Mouse (Mus musculus): Measurements from ENCODE around the gene Fhit. TPM values are rescaled to one million over a fixed set of nuclear protein-coding genes. Genes with fewer than 3 reads are reported as not detected.

Gene Fhit
- total and polyA plus RNA-seq, 2 experiments from 2014 or later = 2.5 to 12.5 TPM

DNA sequence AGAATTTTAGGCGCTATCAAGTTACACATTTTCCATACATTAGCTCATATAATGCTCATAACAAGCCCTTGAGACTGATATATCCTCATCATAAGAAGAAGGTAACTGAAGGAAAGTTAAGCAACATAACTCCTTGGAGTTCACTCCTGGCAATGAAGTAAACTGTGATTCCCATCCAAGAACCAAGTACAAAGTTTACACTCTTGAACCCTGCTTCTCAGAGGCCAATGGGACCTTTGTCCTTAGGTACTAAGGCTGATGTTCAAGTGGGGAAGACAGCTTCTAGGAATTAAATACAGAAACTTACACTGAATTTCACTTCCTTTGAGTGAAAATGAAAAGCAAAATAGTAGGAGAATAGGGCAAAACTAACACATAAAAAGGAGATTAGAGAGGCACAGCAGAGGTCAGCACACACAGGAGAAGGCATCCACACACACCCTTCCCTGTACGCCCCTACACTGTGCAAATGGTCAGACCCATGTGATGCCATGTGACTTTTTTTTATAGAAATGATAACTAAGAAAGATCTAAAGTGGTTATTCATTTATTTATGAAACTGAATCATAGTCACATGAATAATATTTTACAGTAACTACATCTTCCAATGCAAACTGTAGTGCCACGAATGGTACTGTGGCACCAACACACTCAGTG, 752.4 kb downstream of the Fhit start:
- H3K4me2 ChIP-seq (ENCODE audit: low read depth, low read length) = no peak overlapping the region
- H3K27me3 ChIP-seq (ENCODE audit: insufficient read depth, low read length) = no peaks in the 10 kb centered on the region
- no peak overlapping the region for H3K9ac ChIP-seq (replicated peaks; ENCODE audit: low read length)
- no peaks in the 10 kb centered on the region for H3K36me3 ChIP-seq (ENCODE audit: insufficient read depth, low read length)
- H3K27ac ChIP-seq = no peak overlapping the region
- DNase-seq (ENCODE audit: low spot score) (no peak), ATAC-seq (no peak)
- no peaks in the 10 kb centered on the region for H3K4me1 ChIP-seq (ENCODE audit: insufficient read depth, low read length)
- no peak overlapping the region for H3K4me3 ChIP-seq (ENCODE audit: low read length)
- WGBS = 95% methylated on average over 3 of the region's 3 CpGs
- no peaks in the 10 kb centered on the region for H3K9me3 ChIP-seq (ENCODE audit: low read length)
- TF ChIP-seq CTCF (IDR thresholded peaks at IDR 0.05; ENCODE audit: low read depth) = no peak

DNA sequence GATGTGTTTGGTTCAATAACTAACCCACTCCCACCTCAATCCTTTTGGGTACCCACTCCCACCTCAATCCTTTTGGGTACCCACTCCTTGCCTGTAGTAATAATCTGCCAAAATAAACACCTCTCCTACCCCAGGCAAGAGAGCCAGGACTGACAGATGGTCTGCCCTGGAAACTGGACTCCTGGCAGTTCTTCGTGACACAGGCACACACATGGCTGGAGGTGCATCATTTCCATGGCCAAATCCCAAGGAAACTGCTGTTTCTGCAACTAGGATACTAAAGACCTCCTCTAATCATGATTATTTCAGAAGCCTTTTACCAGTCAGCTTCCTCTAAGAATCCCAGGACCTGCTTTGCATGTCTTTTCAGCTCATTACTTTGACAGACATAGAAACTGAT, 756.5 kb downstream of the Fhit start:
- Histone ChIP-seq H3K4me1 (ENCODE audit: insufficient read depth, low read length) (no peaks in the 10 kb centered on the region), H3K36me3 (ENCODE audit: insufficient read depth, low read length) (no peaks in the 10 kb centered on the region), H3K27ac (no peak overlapping the region), H3K27me3 (ENCODE audit: insufficient read depth, low read length) (no peaks in the 10 kb centered on the region), H3K4me3 (ENCODE audit: low read length) (no peak overlapping the region), H3K9ac (replicated peaks; ENCODE audit: low read length) (no peak overlapping the region), H3K9me3 (ENCODE audit: low read length) (no peaks in the 10 kb centered on the region), H3K4me2 (ENCODE audit: low read depth, low read length) (no peak overlapping the region)
- no peak for TF ChIP-seq CTCF (IDR thresholded peaks at IDR 0.05; ENCODE audit: low read depth)
- 72% methylated on average over 1 of the region's 1 CpGs for WGBS
- peak; percentile 42 for DNase-seq (ENCODE audit: low spot score)
- 0 out of 2 replicates have a peak, but pooled peaks have one; percentile 29 for ATAC-seq

DNA sequence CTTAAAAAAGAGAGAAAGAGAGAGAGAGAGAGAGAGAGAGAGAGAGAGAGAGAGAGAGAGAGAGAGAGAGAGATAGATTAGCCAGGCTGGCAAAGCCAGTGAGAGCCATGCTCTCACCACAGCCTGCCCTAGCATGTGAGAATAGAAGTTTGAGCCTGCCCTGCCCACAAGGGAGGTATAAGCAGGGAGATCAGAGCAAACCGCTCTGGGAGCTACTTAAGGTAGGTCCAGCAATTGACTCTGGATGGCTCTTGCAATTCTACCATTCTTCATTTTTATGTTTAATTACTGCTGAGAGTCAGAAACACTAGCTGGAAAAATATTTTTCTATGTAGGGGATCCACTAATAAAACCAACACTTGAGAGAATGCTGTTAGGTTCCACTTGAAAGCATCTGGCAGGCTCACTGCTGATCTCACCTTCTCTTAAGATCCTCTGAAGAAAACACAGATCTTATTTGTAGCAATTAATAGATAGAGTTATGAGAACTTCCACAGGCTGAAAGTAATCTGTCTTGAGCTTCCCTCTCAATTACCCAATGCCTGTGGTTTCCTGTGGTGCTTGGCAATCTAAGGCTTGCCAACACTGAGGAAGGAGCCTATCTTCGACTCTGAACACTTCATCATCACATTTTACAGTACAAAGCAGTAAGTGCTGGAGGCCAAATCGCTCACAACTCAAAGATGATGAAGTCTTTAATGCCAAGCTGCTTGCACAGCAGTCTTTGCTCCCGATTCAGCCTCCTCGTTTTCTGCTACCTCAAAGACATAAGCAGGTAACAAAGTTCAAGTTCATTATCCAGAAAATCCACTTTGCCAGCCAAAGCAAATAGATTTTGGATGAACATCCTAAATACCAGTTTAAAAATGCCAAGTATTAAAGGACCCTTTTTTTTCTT, 793.8 kb downstream of the Fhit start:
- no peaks in the 10 kb centered on the region for H3K27me3 ChIP-seq (ENCODE audit: insufficient read depth, low read length)
- H3K4me1 ChIP-seq (ENCODE audit: insufficient read depth, low read length) = no peaks in the 10 kb centered on the region
- TF ChIP-seq CTCF (IDR thresholded peaks at IDR 0.05; ENCODE audit: low read depth) = no peak
- DNase-seq (ENCODE audit: low spot score) = no peak
- 67% methylated on average over 5 of the region's 5 CpGs for WGBS
- no peaks in the 10 kb centered on the region for H3K9me3 ChIP-seq (ENCODE audit: low read length)
- H3K36me3 ChIP-seq (ENCODE audit: insufficient read depth, low read length) = no peaks in the 10 kb centered on the region
- ATAC-seq = no peak
- no peak overlapping the region for H3K27ac ChIP-seq
- H3K4me2 ChIP-seq (ENCODE audit: low read depth, low read length) = no peak overlapping the region
- no peak overlapping the region for H3K4me3 ChIP-seq (ENCODE audit: low read length)
- H3K9ac ChIP-seq (replicated peaks; ENCODE audit: low read length) = no peak overlapping the region

DNA sequence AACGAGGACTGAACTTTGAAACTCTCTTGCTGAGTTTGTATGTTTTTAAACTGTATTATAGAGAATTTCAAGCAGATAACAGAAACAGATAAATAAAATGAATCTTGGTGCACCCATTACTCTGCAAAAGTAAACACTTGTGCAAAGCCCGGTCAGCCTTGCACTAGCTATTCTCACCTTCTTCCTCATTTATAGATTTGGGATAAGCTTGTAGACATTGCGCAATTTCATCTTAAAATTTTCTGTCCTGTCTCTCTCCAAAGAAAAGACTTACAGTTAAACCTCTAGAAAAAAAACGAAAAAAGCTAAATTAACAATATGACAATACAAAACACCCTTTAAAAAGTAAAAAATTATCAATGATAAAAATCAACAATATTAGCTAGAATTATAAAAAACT, 795.0 kb downstream of the Fhit start:
- ATAC-seq (no peak), DNase-seq (ENCODE audit: low spot score) (no peak)
- Histone ChIP-seq H3K9ac (replicated peaks; ENCODE audit: low read length) (no peak overlapping the region), H3K4me3 (ENCODE audit: low read length) (no peak overlapping the region), H3K27me3 (ENCODE audit: insufficient read depth, low read length) (no peaks in the 10 kb centered on the region), H3K9me3 (ENCODE audit: low read length) (no peaks in the 10 kb centered on the region), H3K27ac (no peak overlapping the region), H3K4me1 (ENCODE audit: insufficient read depth, low read length) (no peaks in the 10 kb centered on the region), H3K36me3 (ENCODE audit: insufficient read depth, low read length) (no peaks in the 10 kb centered on the region), H3K4me2 (ENCODE audit: low read depth, low read length) (no peak overlapping the region)
- no peak for TF ChIP-seq CTCF (IDR thresholded peaks at IDR 0.05; ENCODE audit: low read depth)
- 92% methylated on average over 4 of the region's 4 CpGs for WGBS

DNA sequence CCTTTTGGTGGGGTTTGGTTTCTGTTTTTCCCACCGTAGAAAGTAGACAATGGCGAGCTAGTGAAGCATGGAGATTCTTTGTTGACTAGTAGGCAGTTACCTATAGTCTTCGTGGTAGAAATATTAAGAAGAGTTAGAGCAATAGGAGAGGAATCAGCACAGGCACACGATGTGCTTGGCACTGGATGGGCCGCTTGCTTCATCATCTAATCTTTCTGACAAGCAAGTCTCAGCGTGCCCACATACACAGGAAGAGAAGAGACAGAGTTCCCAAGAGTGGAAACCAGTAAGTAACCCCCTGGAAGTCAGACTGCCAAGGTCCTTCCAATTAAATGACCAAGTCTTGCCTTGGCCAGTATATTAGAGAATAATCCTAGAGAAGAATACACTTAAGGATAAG, 797.6 kb downstream of the Fhit start:
- Histone ChIP-seq H3K4me3 (ENCODE audit: low read length) (no peak overlapping the region), H3K27me3 (ENCODE audit: insufficient read depth, low read length) (no peaks in the 10 kb centered on the region), H3K36me3 (ENCODE audit: insufficient read depth, low read length) (no peaks in the 10 kb centered on the region), H3K4me2 (ENCODE audit: low read depth, low read length) (no peak overlapping the region), H3K4me1 (ENCODE audit: insufficient read depth, low read length) (no peaks in the 10 kb centered on the region), H3K27ac (no peak overlapping the region), H3K9me3 (ENCODE audit: low read length) (no peaks in the 10 kb centered on the region), H3K9ac (replicated peaks; ENCODE audit: low read length) (no peak overlapping the region)
- ATAC-seq (no peak), DNase-seq (ENCODE audit: low spot score) (no peak)
- WGBS = 64% methylated on average over 6 of the region's 6 CpGs
- TF ChIP-seq CTCF (IDR thresholded peaks at IDR 0.05; ENCODE audit: low read depth) = no peak

DNA sequence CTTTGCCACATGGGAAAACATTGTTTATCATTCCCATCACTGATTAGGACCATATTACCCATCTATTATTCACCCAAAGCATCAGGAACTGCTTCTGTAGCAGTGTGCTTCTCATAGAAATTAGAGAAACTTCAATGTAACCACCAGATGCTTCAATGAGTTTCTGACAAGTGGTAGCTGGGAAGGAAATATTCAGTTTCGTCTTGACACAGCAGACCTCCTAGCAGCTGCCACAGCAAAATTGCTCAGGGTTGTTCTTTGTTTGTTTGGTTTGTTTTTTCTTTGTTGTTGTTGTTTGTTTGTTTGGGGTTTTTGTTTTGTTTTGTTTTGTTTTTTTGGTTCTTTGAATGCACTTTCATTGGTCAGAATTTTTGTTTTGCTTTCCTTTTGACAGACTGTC, 798.5 kb downstream of the Fhit start:
- ATAC-seq = no peak
- Histone ChIP-seq H3K27me3 (ENCODE audit: insufficient read depth, low read length) (no peaks in the 10 kb centered on the region), H3K36me3 (ENCODE audit: insufficient read depth, low read length) (no peaks in the 10 kb centered on the region), H3K9ac (replicated peaks; ENCODE audit: low read length) (no peak overlapping the region), H3K4me3 (ENCODE audit: low read length) (no peak overlapping the region), H3K4me2 (ENCODE audit: low read depth, low read length) (no peak overlapping the region), H3K9me3 (ENCODE audit: low read length) (no peaks in the 10 kb centered on the region), H3K27ac (no peak overlapping the region), H3K4me1 (ENCODE audit: insufficient read depth, low read length) (no peaks in the 10 kb centered on the region)
- no peak for TF ChIP-seq CTCF (IDR thresholded peaks at IDR 0.05; ENCODE audit: low read depth)
- 41% methylated on average over 1 of the region's 1 CpGs for WGBS
- DNase-seq (ENCODE audit: low spot score) = no peak

DNA sequence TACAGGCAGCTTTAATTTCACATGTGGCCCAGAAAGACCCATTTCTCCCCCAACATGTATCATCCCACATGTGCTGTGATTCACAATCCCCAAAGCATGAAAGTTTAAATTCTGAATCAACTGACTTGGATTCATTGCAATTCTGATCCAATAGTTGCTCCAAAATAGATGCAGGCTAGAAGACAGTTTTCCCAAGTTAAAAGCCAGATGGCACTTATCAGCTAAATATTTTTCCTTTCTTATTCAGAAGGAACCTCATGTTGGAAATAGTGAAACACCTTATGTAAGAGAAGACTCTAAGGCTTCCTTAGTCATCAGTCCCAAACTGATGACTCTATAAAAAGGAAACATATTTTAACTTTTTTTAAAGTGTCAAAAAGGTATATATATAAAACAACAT, 815.9 kb downstream of the Fhit start:
- H3K4me2 ChIP-seq (ENCODE audit: low read depth, low read length) = no peak overlapping the region
- no peak for TF ChIP-seq CTCF (IDR thresholded peaks at IDR 0.05; ENCODE audit: low read depth)

More for the DNA sequence above, 815.9 kb downstream of the Fhit start:
- H3K4me3 ChIP-seq (ENCODE audit: low read length) = no peak overlapping the region
- H3K4me1 ChIP-seq (ENCODE audit: insufficient read depth, low read length) = no peaks in the 10 kb centered on the region
- no peaks in the 10 kb centered on the region for H3K36me3 ChIP-seq (ENCODE audit: insufficient read depth, low read length)
- ATAC-seq (no peak), DNase-seq (ENCODE audit: low spot score) (no peak)
- H3K9me3 ChIP-seq (ENCODE audit: low read length) = no peaks in the 10 kb centered on the region
- no peaks in the 10 kb centered on the region for H3K27me3 ChIP-seq (ENCODE audit: insufficient read depth, low read length)
- H3K9ac ChIP-seq (replicated peaks; ENCODE audit: low read length) = no peak overlapping the region
- H3K27ac ChIP-seq = no peak overlapping the region

Measured in hindbrain, postnatal 0 days (tissue).